Mouse (Mus musculus) left cerebral cortex, postnatal 14 days (tissue): ENCODE measurements around the gene Bbx. TPM values are rescaled to one million over a fixed set of nuclear protein-coding genes. Genes with fewer than 3 reads are reported as not detected.
A peak's percentile ranks its signal among the peaks of the same experiment; 100 is the strongest.

Source experiments
- DNase-seq, 2 experiments: peaks; one replicate each; pipeline ENCODE4 v3.0.0; 2021 to 2022; ENCODE audit warnings: low spot score in 2 of 2, mixed read lengths in 1 of 2
- intact Hi-C: fragments of 180-260 bp; cut with DNase I; formaldehyde crosslinking; loops from one replicate; pipeline ENCODE4 v1.15.1; 2025
- total RNA-seq, 2 experiments: library from RNA; stranded (reverse); gene quantifications; 2 replicates each; pipeline ENCODE4 v1.2.3; 2021

Gene Bbx
- total RNA-seq, 2 experiments from 2014 or later, result 12.1 TPM

GRCm38 (mm10) chr16:50200214-50200613 is 232.0 kb downstream of the Bbx start:
- DNase-seq, result no peak
- intact Hi-C loops, result no loop called here

- intact Hi-C loops, result no loop called here
- DNase-seq, result peak in 1 of 2 experiments; percentile 34
Measured at GRCm38 (mm10) chr16:50196118-50196517, 236.1 kb downstream of the Bbx start.

GRCm38 (mm10) chr16:50192626-50193025 is 239.6 kb downstream of the Bbx start:
- no peak for DNase-seq
- intact Hi-C loops, result no loop called here

GRCm38 (mm10) chr16:50189108-50189507 is 243.1 kb downstream of the Bbx start:
- no peak for DNase-seq
- intact Hi-C loops, result no loop called here

- no peak for DNase-seq
- intact Hi-C loops, result no loop called here
Measured at GRCm38 (mm10) chr16:50186604-50187003, 245.6 kb downstream of the Bbx start.

GRCm38 (mm10) chr16:50185041-50185440 is 247.1 kb downstream of the Bbx start:
- DNase-seq, result no peak
- intact Hi-C loops, result no loop called here

GRCm38 (mm10) chr16:50182988-50183387 is 249.2 kb downstream of the Bbx start:
- intact Hi-C loops, result no loop called here
- DNase-seq, result no peak

GRCm38 (mm10) chr16:50182561-50182960 is 249.6 kb downstream of the Bbx start:
- intact Hi-C loops, result no loop called here
- no peak for DNase-seq

GRCm38 (mm10) chr16:50172760-50173159 is 259.4 kb downstream of the Bbx start:
- intact Hi-C loops, result no loop called here
- no peak for DNase-seq

- intact Hi-C loops, result no loop called here
- DNase-seq, result no peak
Measured at GRCm38 (mm10) chr16:50170812-50171211, 261.4 kb downstream of the Bbx start.

- intact Hi-C loops, result no loop called here
- DNase-seq, result no peak
Measured at GRCm38 (mm10) chr16:50167983-50168299, 264.2 kb downstream of the Bbx start.

GRCm38 (mm10) chr16:50167231-50167982 is 264.8 kb downstream of the Bbx start:
- intact Hi-C loops, result no loop called here

GRCm38 (mm10) chr16:50160418-50161271 is 271.5 kb downstream of the Bbx start:
- intact Hi-C loops, result no loop called here
- no peak for DNase-seq

More at GRCm38 (mm10) chr16:50167231-50167982, 264.8 kb downstream of the Bbx start:
- no peak for DNase-seq

GRCm38 (mm10) chr16:50158546-50158945 is 273.6 kb downstream of the Bbx start:
- no peak for DNase-seq
- intact Hi-C loops, result no loop called here

- DNase-seq, result no peak
- intact Hi-C loops, result no loop called here
Measured at GRCm38 (mm10) chr16:50149606-50150005, 282.6 kb downstream of the Bbx start.

- DNase-seq, result peak in 1 of 2 experiments; percentile 27
- intact Hi-C loops, result no loop called here
Measured at GRCm38 (mm10) chr16:50147900-50148299, 284.3 kb downstream of the Bbx start.

Other genes with a start within 250 kb of the Bbx start
- gene Ccdc54, start 158.8 kb upstream of the Bbx start, total RNA-seq, result not detected